Mouse (Mus musculus): ENCODE measurements around the gene Mcoln2. TPM values are rescaled to one million over a fixed set of nuclear protein-coding genes. Genes with fewer than 3 reads are reported as not detected.
A peak's percentile ranks its signal among the peaks of the same experiment; 100 is the strongest.

The Mcoln2 gene
- polyA plus RNA-seq, 1 experiment from 2014 or later: 0.30 TPM

DNA sequence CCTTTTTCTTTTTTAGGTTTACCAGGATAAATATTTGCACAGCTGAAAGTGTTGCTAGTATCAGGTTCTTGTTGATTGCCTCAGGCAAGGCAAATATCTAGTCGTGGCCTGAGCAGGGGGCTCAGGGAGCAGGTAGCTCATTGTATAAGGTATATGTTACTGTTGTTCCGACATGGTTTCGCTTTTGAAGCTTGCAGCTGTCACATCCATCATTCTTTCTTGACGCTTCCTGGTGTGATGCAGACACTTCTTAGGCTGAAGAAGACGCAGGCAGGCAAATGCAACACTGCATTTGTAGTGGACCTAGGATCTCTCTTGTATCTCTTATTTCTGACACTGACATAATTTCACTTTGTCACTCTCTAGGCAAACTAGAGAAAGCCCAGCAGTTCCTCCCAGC lies 63.7 kb downstream of the Mcoln2 start:
- H3K4me1 ChIP-seq (ENCODE audit: control insufficient read depth, insufficient read depth, low read length): no peaks in the 10 kb centered on the region

GRCm38 (mm10) chr3:146216561-146216960 lies 66.9 kb downstream of the Mcoln2 start:
- DNase-seq: no peak
- Histone ChIP-seq H3K9ac (replicated peaks; ENCODE audit: low read length) (no peak overlapping the region), H3K36me3 (ENCODE audit: control insufficient read depth, insufficient read depth, low read length) (no peaks in the 10 kb centered on the region), H3K9me3 (ENCODE audit: control insufficient read depth, low read length) (no peaks in the 10 kb centered on the region), H3K27ac (replicated peaks; ENCODE audit: low read depth, low read length) (no peak overlapping the region), H3K4me2 (ENCODE audit: low read length) (no peak overlapping the region), H3K4me1 (ENCODE audit: control insufficient read depth, insufficient read depth, low read length) (peaks cover 9% of the 10 kb centered on the region), H3K27me3 (ENCODE audit: control insufficient read depth, insufficient read depth, low read length) (peaks cover 18% of the 10 kb centered on the region), H3K4me3 (replicated peaks; ENCODE audit: low read depth, low read length) (no peak overlapping the region)
- WGBS: 97% methylated on average over 3 of the region's 3 CpGs
- no peak for ATAC-seq (ENCODE audit: low FRiP score, low TSS enrichment)

More for the DNA sequence above, 63.7 kb downstream of the Mcoln2 start:
- H3K9ac ChIP-seq (replicated peaks; ENCODE audit: low read length): no peak overlapping the region
- ATAC-seq (ENCODE audit: low FRiP score, low TSS enrichment): no peak
- DNase-seq: no peak
- WGBS: 84% methylated on average over 5 of the region's 5 CpGs
- no peaks in the 10 kb centered on the region for H3K36me3 ChIP-seq (ENCODE audit: control insufficient read depth, insufficient read depth, low read length)
- H3K9me3 ChIP-seq (ENCODE audit: control insufficient read depth, low read length): no peaks in the 10 kb centered on the region
- H3K27me3 ChIP-seq (ENCODE audit: control insufficient read depth, insufficient read depth, low read length): no peaks in the 10 kb centered on the region
- H3K4me3 ChIP-seq (replicated peaks; ENCODE audit: low read depth, low read length): no peak overlapping the region
- no peak overlapping the region for H3K27ac ChIP-seq (replicated peaks; ENCODE audit: low read depth, low read length)
- no peak overlapping the region for H3K4me2 ChIP-seq (ENCODE audit: low read length)

DNA sequence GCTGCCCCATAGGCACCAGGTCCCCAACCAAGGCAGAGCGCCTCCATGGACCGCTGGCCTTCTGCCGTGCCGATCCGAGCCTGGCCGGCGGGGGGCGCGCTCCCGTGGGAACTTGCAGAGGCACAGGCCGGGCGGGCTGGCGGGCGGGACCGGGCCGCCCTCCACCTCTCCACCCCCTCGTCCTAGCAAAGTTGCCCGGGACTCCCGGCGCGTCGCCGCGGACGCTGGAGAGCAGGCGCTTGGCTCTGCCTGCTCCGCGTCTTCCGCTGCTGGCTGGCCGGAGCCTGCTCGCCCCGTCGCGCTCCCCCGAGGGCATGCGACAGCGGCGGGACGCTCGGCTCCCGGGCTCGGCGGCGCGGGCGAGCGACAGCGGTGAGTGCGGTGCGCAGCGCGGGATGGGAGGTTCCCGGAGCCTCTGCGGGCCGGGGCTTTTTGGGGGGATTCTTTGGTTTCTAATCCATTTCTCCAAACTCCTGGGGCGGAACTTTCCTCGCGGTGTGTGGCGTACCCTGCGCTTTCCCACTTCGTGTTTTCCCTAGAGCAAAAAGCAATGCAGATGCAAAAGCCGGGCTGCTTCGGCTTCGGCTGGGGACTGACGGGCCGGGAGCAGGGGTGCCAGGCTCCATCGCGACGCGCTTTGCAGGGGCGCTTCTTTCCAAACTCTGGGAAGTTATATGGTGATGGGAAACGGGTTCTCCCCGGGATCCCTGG lies 71.3 kb downstream of the Mcoln2 start, which contains the start of gene Lpar3:
Gene Lpar3, plus strand, starts transcription at position 188 of the 711 bp plus-strand sequence.
- H3K4me2 ChIP-seq (ENCODE audit: low read length): peak within 1 kb of the TSS; percentile 85
- H3K4me1 ChIP-seq (ENCODE audit: control insufficient read depth, insufficient read depth, low read length): peaks cover 9% of the 10 kb centered on the region
- peaks cover 30% of the 10 kb centered on the region for H3K27me3 ChIP-seq (ENCODE audit: control insufficient read depth, insufficient read depth, low read length)
- no peaks in the 10 kb centered on the region for H3K9me3 ChIP-seq (ENCODE audit: control insufficient read depth, low read length)
- DNase-seq (peak; percentile 72), ATAC-seq (ENCODE audit: low FRiP score, low TSS enrichment) (peak; percentile 64)
- H3K27ac ChIP-seq (replicated peaks; ENCODE audit: low read depth, low read length): no peak within 1 kb of the TSS
- H3K36me3 ChIP-seq (ENCODE audit: control insufficient read depth, insufficient read depth, low read length): no peaks in the 10 kb centered on the region
- under 1% methylated on average over 72 of the region's 73 CpGs for WGBS
- H3K9ac ChIP-seq (replicated peaks; ENCODE audit: low read length): peak within 1 kb of the TSS; percentile 31; the same call in 1 of the 2 replicates
- H3K4me3 ChIP-seq (replicated peaks; ENCODE audit: low read depth, low read length): peak within 1 kb of the TSS; percentile 45

- WGBS: 81% methylated on average over 4 of the region's 4 CpGs
- H3K27me3 ChIP-seq (ENCODE audit: control insufficient read depth, insufficient read depth, low read length): peaks cover 30% of the 10 kb centered on the region
- no peak for DNase-seq
Observed at GRCm38 (mm10) chr3:146224271-146224670, 74.6 kb downstream of the Mcoln2 start.

GRCm38 (mm10) chr3:146225061-146225761 lies 75.6 kb downstream of the Mcoln2 start:
- Histone ChIP-seq H3K4me1 (ENCODE audit: control insufficient read depth, insufficient read depth, low read length) (peaks cover 9% of the 10 kb centered on the region), H3K9ac (replicated peaks; ENCODE audit: low read length) (no peak overlapping the region), H3K27me3 (ENCODE audit: control insufficient read depth, insufficient read depth, low read length) (peaks cover 25% of the 10 kb centered on the region), H3K4me2 (ENCODE audit: low read length) (no peak overlapping the region), H3K4me3 (replicated peaks; ENCODE audit: low read depth, low read length) (no peak overlapping the region), H3K36me3 (ENCODE audit: control insufficient read depth, insufficient read depth, low read length) (no peaks in the 10 kb centered on the region), H3K9me3 (ENCODE audit: control insufficient read depth, low read length) (no peaks in the 10 kb centered on the region), H3K27ac (replicated peaks; ENCODE audit: low read depth, low read length) (no peak overlapping the region)
- no peak for DNase-seq
- no peak for ATAC-seq (ENCODE audit: low FRiP score, low TSS enrichment)
- WGBS: 77% methylated on average over 7 of the region's 7 CpGs

More at GRCm38 (mm10) chr3:146224271-146224670, 74.6 kb downstream of the Mcoln2 start:
- no peak overlapping the region for H3K9ac ChIP-seq (replicated peaks; ENCODE audit: low read length)
- H3K4me3 ChIP-seq (replicated peaks; ENCODE audit: low read depth, low read length): no peak overlapping the region
- peaks cover 9% of the 10 kb centered on the region for H3K4me1 ChIP-seq (ENCODE audit: control insufficient read depth, insufficient read depth, low read length)
- H3K27ac ChIP-seq (replicated peaks; ENCODE audit: low read depth, low read length): no peak overlapping the region
- no peaks in the 10 kb centered on the region for H3K36me3 ChIP-seq (ENCODE audit: control insufficient read depth, insufficient read depth, low read length)
- H3K9me3 ChIP-seq (ENCODE audit: control insufficient read depth, low read length): no peaks in the 10 kb centered on the region
- no peak for ATAC-seq (ENCODE audit: low FRiP score, low TSS enrichment)
- H3K4me2 ChIP-seq (ENCODE audit: low read length): no peak overlapping the region

DNA sequence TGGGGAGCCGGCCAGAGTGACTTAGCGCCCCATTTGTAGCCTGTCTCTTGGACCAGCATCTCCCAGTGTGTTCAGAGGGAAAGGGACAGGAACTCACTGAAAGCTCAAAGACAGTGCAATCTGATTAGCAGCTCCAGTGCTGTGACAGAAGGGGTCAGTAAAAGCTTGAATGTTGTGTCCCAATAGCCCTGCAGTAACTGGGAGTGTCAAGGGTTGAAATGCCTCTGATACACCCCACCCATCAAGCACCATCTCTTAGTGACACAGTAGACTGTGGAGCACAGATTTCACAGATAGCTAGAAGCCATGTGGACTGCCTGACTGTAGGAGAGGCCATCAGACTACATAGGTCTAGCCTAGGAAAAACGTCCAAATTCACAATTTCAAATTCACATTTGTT lies 77.8 kb downstream of the Mcoln2 start:
- no peaks in the 10 kb centered on the region for H3K4me1 ChIP-seq (ENCODE audit: control insufficient read depth, insufficient read depth, low read length)
- no peak overlapping the region for H3K27ac ChIP-seq (replicated peaks; ENCODE audit: low read depth, low read length)
- ATAC-seq (ENCODE audit: low FRiP score, low TSS enrichment) (no peak), DNase-seq (no peak)
- H3K9ac ChIP-seq (replicated peaks; ENCODE audit: low read length): no peak overlapping the region
- 0 out of 2 replicates have a peak, but pooled peaks cover 3% of the 10 kb centered on the region for H3K27me3 ChIP-seq (ENCODE audit: control insufficient read depth, insufficient read depth, low read length)
- H3K4me2 ChIP-seq (ENCODE audit: low read length): no peak overlapping the region
- no peaks in the 10 kb centered on the region for H3K36me3 ChIP-seq (ENCODE audit: control insufficient read depth, insufficient read depth, low read length)
- H3K4me3 ChIP-seq (replicated peaks; ENCODE audit: low read depth, low read length): no peak overlapping the region
- no peaks in the 10 kb centered on the region for H3K9me3 ChIP-seq (ENCODE audit: control insufficient read depth, low read length)
- WGBS: 67% methylated on average over 3 of the region's 3 CpGs

GRCm38 (mm10) chr3:146228559-146229310 lies 79.1 kb downstream of the Mcoln2 start:
- no peaks in the 10 kb centered on the region for H3K36me3 ChIP-seq (ENCODE audit: control insufficient read depth, insufficient read depth, low read length)
- 46% methylated on average over 13 of the region's 13 CpGs for WGBS
- H3K4me1 ChIP-seq (ENCODE audit: control insufficient read depth, insufficient read depth, low read length): no peaks in the 10 kb centered on the region
- ATAC-seq (ENCODE audit: low FRiP score, low TSS enrichment) (no peak), DNase-seq (peak; percentile 8)
- H3K9me3 ChIP-seq (ENCODE audit: control insufficient read depth, low read length): no peaks in the 10 kb centered on the region
- H3K4me3 ChIP-seq (replicated peaks; ENCODE audit: low read depth, low read length): no peak overlapping the region
- H3K27me3 ChIP-seq (ENCODE audit: control insufficient read depth, insufficient read depth, low read length): no peaks in the 10 kb centered on the region
- H3K4me2 ChIP-seq (ENCODE audit: low read length): no peak overlapping the region
- no peak overlapping the region for H3K27ac ChIP-seq (replicated peaks; ENCODE audit: low read depth, low read length)
- H3K9ac ChIP-seq (replicated peaks; ENCODE audit: low read length): no peak overlapping the region

GRCm38 (mm10) chr3:146232708-146233107 lies 83.1 kb downstream of the Mcoln2 start:
- Histone ChIP-seq H3K9ac (replicated peaks; ENCODE audit: low read length) (no peak overlapping the region), H3K4me2 (ENCODE audit: low read length) (no peak overlapping the region), H3K9me3 (ENCODE audit: control insufficient read depth, low read length) (no peaks in the 10 kb centered on the region), H3K27ac (replicated peaks; ENCODE audit: low read depth, low read length) (no peak overlapping the region), H3K4me3 (replicated peaks; ENCODE audit: low read depth, low read length) (no peak overlapping the region), H3K4me1 (ENCODE audit: control insufficient read depth, insufficient read depth, low read length) (no peaks in the 10 kb centered on the region), H3K27me3 (ENCODE audit: control insufficient read depth, insufficient read depth, low read length) (no peaks in the 10 kb centered on the region), H3K36me3 (ENCODE audit: control insufficient read depth, insufficient read depth, low read length) (no peaks in the 10 kb centered on the region)
- 71% methylated on average over 7 of the region's 7 CpGs for WGBS
- no peak for DNase-seq
- ATAC-seq (ENCODE audit: low FRiP score, low TSS enrichment): no peak

Data from midbrain, embryonic 14.5 days (tissue).